Mouse (Mus musculus) CD4-positive helper T cell, adult 2 months (primary cell): ENCODE results near the gene Gm44511.
A peak's percentile ranks its signal among the peaks of the same experiment; 100 is the strongest.

Source experiments
- DNase-seq: peaks from one replicate; pipeline ENCODE4 v3.0.0-alpha.2; 2012; ENCODE audit warnings: low read depth, missing footprints, low spot score

Gm44511 gene

GRCm38 (mm10) chr6:128841327-128842089 is 15.4 kb upstream of the Gm44511 start:
- DNase-seq: peak; percentile 36

GRCm38 (mm10) chr6:128840669-128841068 is 14.6 kb upstream of the Gm44511 start:
- DNase-seq: peak; percentile 25

- no peak for DNase-seq
These were observed 13.8 kb upstream of the Gm44511 start for GRCm38 (mm10) chr6:128839921-128840320.

- peak; percentile 91 for DNase-seq
These were observed 13.2 kb upstream of the Gm44511 start for GRCm38 (mm10) chr6:128839266-128839771.

- DNase-seq: peak; percentile 93
These were observed 12.5 kb upstream of the Gm44511 start for GRCm38 (mm10) chr6:128838342-128839265.

GRCm38 (mm10) chr6:128837454-128838341 is 11.6 kb upstream of the Gm44511 start:
- DNase-seq: peak; percentile 34

- DNase-seq: peak; percentile 50
These were observed 10.8 kb upstream of the Gm44511 start for GRCm38 (mm10) chr6:128836955-128837334.

- peak; percentile 86 for DNase-seq
These were observed 10.3 kb upstream of the Gm44511 start for GRCm38 (mm10) chr6:128836191-128836954.

GRCm38 (mm10) chr6:128835571-128835970 is 9.5 kb upstream of the Gm44511 start:
- DNase-seq: peak; percentile 55

GRCm38 (mm10) chr6:128833046-128833445 is 6.9 kb upstream of the Gm44511 start:
- DNase-seq: peak; percentile 23

- no peak for DNase-seq
These were observed 3.7 kb upstream of the Gm44511 start for GRCm38 (mm10) chr6:128829837-128830236.

GRCm38 (mm10) chr6:128826781-128827180 is 666 bp upstream of the Gm44511 start:
- no peak for DNase-seq

GRCm38 (mm10) chr6:128818083-128818802 is 7.9 kb downstream of the Gm44511 start:
- no peak for DNase-seq

GRCm38 (mm10) chr6:128808532-128808931 is 17.6 kb downstream of the Gm44511 start:
- DNase-seq: peak; percentile 77

- peak; percentile 79 for DNase-seq
These were observed 19.1 kb downstream of the Gm44511 start for GRCm38 (mm10) chr6:128807021-128807420.

- peak; percentile 81 for DNase-seq
These were observed 21.1 kb downstream of the Gm44511 start for GRCm38 (mm10) chr6:128804823-128805640.

- peak; percentile 98 for DNase-seq
These were observed 22.9 kb downstream of the Gm44511 start for GRCm38 (mm10) chr6:128802999-128803857.

- no peak for DNase-seq
These were observed 23.6 kb downstream of the Gm44511 start for GRCm38 (mm10) chr6:128802557-128802956.
